Mouse (Mus musculus): ENCODE results near the gene Ptpn22. TPM values are rescaled to one million over a fixed set of nuclear protein-coding genes. Genes with fewer than 3 reads are reported as not detected.
A peak's percentile ranks its signal among the peaks of the same experiment; 100 is the strongest.

Gene Ptpn22
- total and polyA plus RNA-seq, 3 experiments, result 21.9 to 90.9 (median 46.9) TPM

DNA sequence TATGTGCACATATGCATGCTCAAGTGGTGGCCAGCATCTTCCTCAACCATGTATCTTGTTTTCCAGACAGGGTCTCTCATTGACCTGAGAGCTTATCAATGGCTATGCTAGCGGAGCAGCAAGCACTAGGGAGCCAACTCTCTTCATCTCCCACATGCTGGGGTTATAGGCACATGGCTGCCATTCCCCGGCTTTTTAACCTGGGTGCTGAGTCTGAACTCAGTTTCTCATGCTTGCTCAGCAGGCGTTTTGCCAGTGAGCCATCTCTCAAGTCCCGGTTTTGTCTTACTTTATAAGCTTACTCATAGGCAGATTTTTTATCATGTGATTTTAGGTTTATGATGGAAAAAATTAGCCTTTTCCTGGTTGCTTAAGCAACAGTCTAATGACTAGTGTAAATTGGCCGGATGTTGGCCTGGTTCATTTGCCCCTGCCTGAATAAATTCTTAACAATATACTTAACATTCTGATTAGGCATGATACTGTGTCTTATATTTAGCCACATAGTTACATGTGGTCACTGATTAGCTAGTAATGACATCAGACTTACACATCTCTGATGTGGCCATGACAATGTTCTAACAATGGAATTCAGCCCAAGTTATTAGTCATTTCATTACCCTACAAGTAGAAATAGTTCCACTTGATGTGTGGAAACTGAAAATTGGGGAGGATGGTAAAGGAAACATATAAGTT, 47.9 kb downstream of the Ptpn22 start:
- in situ Hi-C loops (cut with MboI; ENCODE audit: low pct_ligation_motif_present, low pct_unique_long_range_greater_than_20kb, low sequenced_read_pairs), result no loop called here
- H3K4me2 ChIP-seq (ENCODE audit: insufficient read depth, low read depth, poor library complexity, severe bottlenecking), result no peak overlapping the region
- peaks cover 38 to 73% of the 10 kb centered on the region in 2 experiments for H3K36me3 ChIP-seq (replicated peaks in 1 of 2; ENCODE audit: control insufficient read depth in 1 of 2, insufficient read depth in 1 of 2, low read length in 1 of 2)
- dilution Hi-C loops (cut with MboI; ENCODE audit: extremely low pct_ligation_motif_present, extremely low pct_unique_long_range_greater_than_20kb, low sequenced_read_pairs), result no loop called here
- H3K9ac ChIP-seq (ENCODE audit: insufficient read depth, low read depth), result no peak overlapping the region
- no peak overlapping the region for H3K4me3 ChIP-seq (replicated peaks in 1 of 3; ENCODE audit: low read depth in 2 of 3, low read length in 2 of 3, poor library complexity in 1 of 3)
- no peaks in the 10 kb centered on the region for H3K79me2 ChIP-seq (replicated peaks; ENCODE audit: control insufficient read depth, extremely low read depth, insufficient read depth, poor library complexity, severe bottlenecking)
- H3K9me3 ChIP-seq (replicated peaks; ENCODE audit: low read length), result no peaks in the 10 kb centered on the region
- DNase-seq (ENCODE audit: extremely low read depth), result peak; percentile 37
- H3K27me3 ChIP-seq (replicated peaks), result no peaks in the 10 kb centered on the region
- H3K27ac ChIP-seq (ENCODE audit: insufficient read depth, low read depth), result no peak overlapping the region
- no peak for TF ChIP-seq KAT2A (IDR thresholded peaks at IDR 0.05; ENCODE audit: insufficient replicate concordance, low read length)
- TF ChIP-seq EP300 (IDR thresholded peaks at IDR 0.05; ENCODE audit: low read length), result peak; percentile 64; the same call in 1 of the 2 replicates
- 0 out of 2 replicates have a peak, but pooled peaks have one; percentile 20 for TF ChIP-seq SIN3A (IDR thresholded peaks at IDR 0.05; ENCODE audit: low read length)
- TF ChIP-seq IRF4 (IDR thresholded peaks at IDR 0.05; ENCODE audit: low read depth, low read length), result peak; percentile 70
- TF ChIP-seq BHLHE40 (IDR thresholded peaks at IDR 0.05; ENCODE audit: low read depth, low read length), result no peak
- no peak for TF ChIP-seq JUN (IDR thresholded peaks at IDR 0.05; ENCODE audit: insufficient read depth, low read depth, low read length)
- 0 out of 2 replicates have a peak, but pooled peaks have one; percentile 11 for TF ChIP-seq MEF2A (IDR thresholded peaks at IDR 0.05; ENCODE audit: borderline replicate concordance, low read depth, low read length)
- peak; percentile 78 for TF ChIP-seq JUND (conservative IDR thresholded peaks at IDR 0.05; ENCODE audit: low read depth, low read length)
- peaks cover 6 to 8% of the 10 kb centered on the region in 2 experiments for H3K4me1 ChIP-seq (ENCODE audit: control insufficient read depth in 1 of 2, insufficient read depth in 2 of 2)

DNA sequence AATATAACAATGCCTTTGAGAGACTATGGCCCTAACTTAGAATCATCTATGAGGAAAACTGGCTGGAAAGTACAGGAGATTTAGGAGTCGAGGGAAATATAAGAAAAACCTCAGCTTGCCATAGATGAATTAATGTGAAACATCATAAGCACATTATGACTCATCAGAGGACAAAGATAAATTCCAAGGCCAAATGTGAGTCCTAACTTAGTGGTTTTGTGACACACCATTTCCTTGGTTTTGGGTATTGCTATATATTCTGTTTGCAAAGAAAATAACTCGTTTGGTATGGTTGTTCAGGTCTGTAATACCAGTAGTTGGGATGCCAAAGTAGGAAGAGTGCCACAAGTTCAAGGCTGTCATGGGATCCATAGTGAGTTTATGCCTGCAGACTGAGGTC, 49.2 kb downstream of the Ptpn22 start:
- TF ChIP-seq TBP (conservative IDR thresholded peaks at IDR 0.05; ENCODE audit: low read depth, low read length) (no peak), MAZ (IDR thresholded peaks at IDR 0.05; ENCODE audit: low read depth, low read length) (no peak)
- Histone ChIP-seq H3K79me2 (replicated peaks; ENCODE audit: control insufficient read depth, extremely low read depth, insufficient read depth, poor library complexity, severe bottlenecking) (no peaks in the 10 kb centered on the region), H3K4me2 (ENCODE audit: insufficient read depth, low read depth, poor library complexity, severe bottlenecking) (no peak overlapping the region), H3K27me3 (replicated peaks) (no peaks in the 10 kb centered on the region), H3K36me3 (replicated peaks in 1 of 2; ENCODE audit: control insufficient read depth in 1 of 2, insufficient read depth in 1 of 2, low read length in 1 of 2) (peaks cover 36 to 65% of the 10 kb centered on the region in 2 experiments), H3K9ac (ENCODE audit: insufficient read depth, low read depth) (no peak overlapping the region), H3K9me3 (replicated peaks; ENCODE audit: low read length) (no peaks in the 10 kb centered on the region), H3K4me1 (ENCODE audit: control insufficient read depth in 1 of 2, insufficient read depth in 2 of 2) (peaks cover 6 to 8% of the 10 kb centered on the region in 2 experiments), H3K27ac (ENCODE audit: insufficient read depth, low read depth) (no peak overlapping the region), H3K4me3 (replicated peaks in 1 of 3; ENCODE audit: low read depth in 2 of 3, low read length in 2 of 3, poor library complexity in 1 of 3) (no peak overlapping the region)
- dilution Hi-C loops (cut with MboI; ENCODE audit: extremely low pct_ligation_motif_present, extremely low pct_unique_long_range_greater_than_20kb, low sequenced_read_pairs), result no loop called here
- in situ Hi-C loops (cut with MboI; ENCODE audit: low pct_ligation_motif_present, low pct_unique_long_range_greater_than_20kb, low sequenced_read_pairs), result no loop called here
- no peak for DNase-seq (ENCODE audit: extremely low read depth)

DNA sequence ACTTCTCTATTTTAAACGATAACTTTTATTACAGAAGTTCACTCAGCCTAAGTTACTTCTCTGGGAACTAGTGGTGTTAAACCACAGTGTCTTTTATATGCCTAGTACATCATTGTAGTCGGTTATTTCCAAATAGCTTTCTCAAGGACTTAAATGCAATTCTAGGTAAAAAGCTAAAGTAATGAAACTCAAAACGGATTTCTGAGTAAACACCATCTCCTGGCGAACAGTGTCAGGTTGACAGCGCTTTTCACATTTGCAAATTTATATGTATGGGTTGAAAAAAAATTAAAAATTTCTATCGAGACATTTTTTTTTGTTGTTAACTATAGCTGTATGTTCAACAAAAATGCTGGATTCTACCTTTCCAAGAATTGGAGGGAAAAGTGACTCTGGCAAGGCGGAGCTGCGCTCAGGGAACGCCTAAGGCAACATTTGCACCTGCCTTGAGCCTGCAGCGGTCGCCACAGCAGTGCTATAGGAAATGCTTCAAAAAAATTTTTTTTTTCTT, 53.9 kb downstream of the Ptpn22 start:
- no peaks in the 10 kb centered on the region for H3K4me1 ChIP-seq (ENCODE audit: control insufficient read depth in 1 of 2, insufficient read depth in 2 of 2)
- H3K4me3 ChIP-seq (replicated peaks in 1 of 3; ENCODE audit: low read depth in 2 of 3, low read length in 2 of 3, poor library complexity in 1 of 3), result peak overlapping the region; percentile 58 to 93 (median 92)
- dilution Hi-C loops (cut with MboI; ENCODE audit: extremely low pct_ligation_motif_present, extremely low pct_unique_long_range_greater_than_20kb, low sequenced_read_pairs), result no loop called here
- in situ Hi-C loops (cut with MboI; ENCODE audit: low pct_ligation_motif_present, low pct_unique_long_range_greater_than_20kb, low sequenced_read_pairs), result no loop called here
- peak overlapping the region; percentile 77 for H3K9ac ChIP-seq (ENCODE audit: insufficient read depth, low read depth)
- peak; percentile 52 for DNase-seq (ENCODE audit: extremely low read depth)
- no peaks in the 10 kb centered on the region for H3K27me3 ChIP-seq (replicated peaks)
- H3K4me2 ChIP-seq (ENCODE audit: insufficient read depth, low read depth, poor library complexity, severe bottlenecking), result peak overlapping the region; percentile 39; the same call in 1 of the 2 replicates
- no peaks in the 10 kb centered on the region for H3K9me3 ChIP-seq (replicated peaks; ENCODE audit: low read length)
- H3K79me2 ChIP-seq (replicated peaks; ENCODE audit: control insufficient read depth, extremely low read depth, insufficient read depth, poor library complexity, severe bottlenecking), result peaks cover 34% of the 10 kb centered on the region
- H3K27ac ChIP-seq (ENCODE audit: insufficient read depth, low read depth), result peak overlapping the region; percentile 89; the same call in 1 of the 2 replicates
- peaks cover 20 to 27% of the 10 kb centered on the region in 2 experiments for H3K36me3 ChIP-seq (replicated peaks in 1 of 2; ENCODE audit: control insufficient read depth in 1 of 2, insufficient read depth in 1 of 2, low read length in 1 of 2)
- TF ChIP-seq ZNF384 (IDR thresholded peaks at IDR 0.05; ENCODE audit: low read depth, low read length), result peak; percentile 45; the same call in 1 of the 2 replicates
- TF ChIP-seq CTCF (conservative IDR thresholded peaks at IDR 0.05 in 1 of 2, IDR thresholded peaks at IDR 0.05 in 1 of 2; ENCODE audit: low read depth in 2 of 2, low read length in 2 of 2), result peak in 1 of 2 experiments; percentile 17; a peak in 2 of 4 replicates
- TF ChIP-seq ELF1 (IDR thresholded peaks at IDR 0.05; ENCODE audit: low read depth, low read length), result no peak

Measured in CH12.LX (cell line).